Mouse (Mus musculus) myocyte (in vitro differentiated cells): ENCODE measurements around the gene Cd180.

Experiments
- MAX ChIP-seq: IDR thresholded peaks from one replicate; pipeline ENCODE4 v1.6.1; 2011; ENCODE audit warnings: low read depth, mild to moderate bottlenecking, control low read depth
- POLR2A ChIP-seq: IDR thresholded peaks from one replicate; pipeline ENCODE4 v1.6.1; 2011; ENCODE audit warnings: low read depth, mild to moderate bottlenecking, control low read depth, moderate library complexity; ENCODE audit not compliant: insufficient read length
- TCF12 ChIP-seq: IDR thresholded peaks from one replicate; pipeline ENCODE4 v1.6.1; 2011; ENCODE audit warnings: mild to moderate bottlenecking, control low read depth; ENCODE audit not compliant: poor library complexity, insufficient read depth, severe bottlenecking
- TCF3 ChIP-seq: IDR thresholded peaks from one replicate; pipeline ENCODE4 v1.6.1; 2011; ENCODE audit warnings: low read depth, control low read depth; ENCODE audit not compliant: insufficient read length
- USF1 ChIP-seq: IDR thresholded peaks from one replicate; pipeline ENCODE4 v1.6.1; 2011; ENCODE audit warnings: low read depth, mild to moderate bottlenecking, control low read depth, moderate library complexity

- TF ChIP-seq USF1 (no peak), POLR2A (no peak), MAX (no peak), TCF12 (no peak), TCF3 (no peak)
Observed at GRCm38 (mm10) chr13:102666233-102666614, 27.1 kb upstream of the Cd180 start.
